Mouse (Mus musculus) cortical plate, adult 2 months (tissue): Measurements from ENCODE around the gene Mgll.

Experiments
- CTCF ChIP-seq: fragments of 200-500 bp; IDR thresholded peaks from 2 replicates; pipeline ENCODE4 v1.5.1; 2011; ENCODE audit warnings: mild to moderate bottlenecking, control low read depth, low read length; ENCODE audit not compliant: insufficient read depth; ENCODE audit errors: extremely low read depth
- POLR2A ChIP-seq: fragments of 200-500 bp; IDR thresholded peaks from 2 replicates; pipeline ENCODE4 v1.6.1; 2011; ENCODE audit warnings: mild to moderate bottlenecking, low read length, control low read depth; ENCODE audit not compliant: insufficient read depth; ENCODE audit errors: extremely low read depth

DNA sequence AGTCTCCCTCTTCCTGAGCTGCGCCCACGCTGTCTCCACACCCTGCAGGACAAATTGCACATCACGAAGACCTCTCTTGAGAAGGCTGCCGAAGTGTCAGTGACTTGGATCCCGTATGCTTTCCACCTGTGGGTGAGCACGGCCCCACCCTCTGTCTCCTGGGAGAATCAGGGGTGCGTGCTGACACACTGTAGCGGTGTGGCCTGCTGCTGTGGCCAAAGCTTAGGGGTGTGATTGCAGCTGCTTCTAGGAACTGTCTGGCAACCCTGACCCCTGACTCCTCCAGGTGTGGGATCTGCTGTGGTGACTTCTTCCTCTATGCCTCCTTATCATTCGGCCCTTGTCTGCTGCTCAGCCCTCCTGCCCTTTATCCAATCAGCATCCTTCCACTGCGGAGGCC is 89.6 kb downstream of the Mgll start:
- TF ChIP-seq CTCF (no peak), POLR2A (no peak)
